Mouse (Mus musculus) liver, embryonic 12.5 days (tissue): Measurements from ENCODE around the gene Btbd19. TPM values are rescaled to one million over a fixed set of nuclear protein-coding genes. Genes with fewer than 3 reads are reported as not detected.

ENCODE experiments used
- ATAC-seq: fragments of 200-750 bp; cut with Nextera tagmentation; 2 replicates; pipeline ENCODE4 v1.8.0; 2017; ENCODE audit warnings: moderate number of reproducible peaks, mild to moderate bottlenecking, moderate library complexity
- H3K27ac ChIP-seq: fragments of 300-500 bp; sonication (generic); 2 replicates; pipeline ENCODE4 v1.5.1; 2016; ENCODE audit warnings: mild to moderate bottlenecking
- H3K27me3 ChIP-seq: fragments of 300-500 bp; sonication (generic); replicated peaks from 2 replicates; pipeline ENCODE4 v1.6.1; 2016; ENCODE audit warnings: mild to moderate bottlenecking, moderate library complexity
- H3K36me3 ChIP-seq: fragments of 300-500 bp; sonication (generic); 2 replicates; pipeline ENCODE4 v1.6.1; 2016; ENCODE audit warnings: mild to moderate bottlenecking, moderate library complexity
- H3K4me1 ChIP-seq: fragments of 300-500 bp; sonication (generic); 2 replicates; pipeline ENCODE4 v1.6.1; 2016
- H3K4me2 ChIP-seq: fragments of 300-500 bp; sonication (generic); 2 replicates; pipeline ENCODE4 v1.6.1; 2016; ENCODE audit warnings: mild to moderate bottlenecking, moderate library complexity
- H3K4me3 ChIP-seq: fragments of 300-500 bp; sonication (generic); 2 replicates; pipeline ENCODE4 v1.5.1; 2016; ENCODE audit warnings: mild to moderate bottlenecking, moderate library complexity
- H3K9ac ChIP-seq: fragments of 300-500 bp; sonication (generic); 2 replicates; pipeline ENCODE4 v1.6.1; 2016; ENCODE audit warnings: mild to moderate bottlenecking, moderate library complexity
- H3K9me3 ChIP-seq: fragments of 300-500 bp; sonication (generic); replicated peaks from 2 replicates; pipeline ENCODE4 v1.6.1; 2016; ENCODE audit warnings: mild to moderate bottlenecking, moderate library complexity
- WGBS: fragments of 180-500 bp; shearing (Covaris S2); methylation state at CpG from one replicate; pipeline ENCODE4 v1.1.7; 2016; ENCODE audit not compliant: insufficient replicate concordance; 5-methylcytosine and 5-hydroxymethylcytosine counted together
- polyA plus RNA-seq: library from polyadenylated mRNA; unstranded; fragments of >200 nt; fragmentation: Nextera tagmentation; extraction: Ambion mirVana; gene quantifications from 2 replicates; pipeline ENCODE4 v1.2.1, GENCODE M21; 2016

The Btbd19 gene
- polyA plus RNA-seq, 1 experiment from 2014 or later: 6.4 TPM

DNA sequence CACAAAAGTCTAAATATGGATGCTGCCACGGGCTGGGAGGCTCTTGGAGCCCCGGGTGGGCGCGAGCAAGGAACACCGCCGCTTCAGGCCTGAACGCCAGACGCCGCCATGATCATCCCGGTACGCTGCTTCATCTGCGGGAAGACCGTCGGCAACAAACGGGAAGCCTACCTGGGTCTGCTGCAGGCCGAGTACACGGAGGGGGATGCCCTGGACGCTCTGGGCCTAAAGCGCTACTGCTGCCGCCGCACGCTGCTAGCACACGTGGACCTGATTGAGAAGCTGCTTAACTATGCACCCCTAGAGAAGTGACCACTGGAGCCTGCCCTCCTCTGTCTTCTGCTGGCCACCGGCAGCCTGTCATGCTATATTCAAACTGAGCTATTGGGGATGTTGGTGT lies 23.3 kb upstream of the Btbd19 start:
- H3K36me3 ChIP-seq: peaks cover 56% of the 10 kb centered on the region
- 66% methylated on average over 24 of the region's 24 CpGs for WGBS
- H3K27ac ChIP-seq: no peak overlapping the region

DNA sequence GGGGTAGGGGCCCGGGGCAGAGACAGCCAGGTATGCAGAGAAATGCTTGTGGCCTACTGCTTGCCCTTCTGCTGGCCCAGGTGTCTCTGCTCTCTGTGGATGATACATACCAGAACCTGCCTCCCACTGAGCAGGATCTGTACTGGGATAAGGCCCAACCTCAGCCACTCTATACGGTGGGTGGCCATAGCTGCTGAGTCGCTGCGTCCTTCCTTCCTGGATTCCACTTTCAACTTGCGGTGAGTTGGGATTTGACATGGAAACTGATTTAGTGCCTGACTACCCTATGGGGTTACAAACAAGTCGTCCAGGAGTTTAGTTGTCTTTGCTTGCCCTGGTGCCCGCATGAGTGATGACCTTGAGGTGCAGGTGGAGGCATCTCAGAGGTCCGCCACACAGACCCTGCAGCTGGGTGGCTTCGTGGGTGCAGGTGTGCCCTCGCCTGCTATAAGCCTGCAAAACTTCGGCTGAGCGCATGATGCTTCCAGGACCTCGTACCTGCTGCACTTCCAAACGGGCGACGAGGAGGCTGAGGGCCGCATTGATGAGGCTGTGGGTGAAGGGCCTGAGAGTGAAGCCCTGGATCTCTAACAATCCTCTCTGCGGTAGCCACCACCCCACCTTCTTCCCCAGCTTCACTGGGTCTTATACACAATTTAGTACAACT lies 22.7 kb upstream of the Btbd19 start:
- H3K27me3 ChIP-seq: 0 out of 2 replicates have a peak, but pooled peaks cover 9% of the 10 kb centered on the region
- H3K27ac ChIP-seq: no peak overlapping the region
- no peak for ATAC-seq
- no peak overlapping the region for H3K4me3 ChIP-seq
- peaks cover 50% of the 10 kb centered on the region for H3K36me3 ChIP-seq
- H3K4me2 ChIP-seq: no peak overlapping the region
- no peaks in the 10 kb centered on the region for H3K9me3 ChIP-seq
- no peak overlapping the region for H3K9ac ChIP-seq
- WGBS: 77% methylated on average over 18 of the region's 18 CpGs
- peaks cover 19% of the 10 kb centered on the region for H3K4me1 ChIP-seq

More for the DNA sequence above, 23.3 kb upstream of the Btbd19 start:
- Histone ChIP-seq H3K9ac (no peak overlapping the region), H3K9me3 (no peaks in the 10 kb centered on the region), H3K4me1 (peaks cover 26% of the 10 kb centered on the region), H3K4me2 (no peak overlapping the region), H3K27me3 (0 out of 2 replicates have a peak, but pooled peaks cover 5% of the 10 kb centered on the region), H3K4me3 (no peak overlapping the region)
- 0 out of 2 replicates have a peak, but pooled peaks have one; percentile 6 for ATAC-seq

DNA sequence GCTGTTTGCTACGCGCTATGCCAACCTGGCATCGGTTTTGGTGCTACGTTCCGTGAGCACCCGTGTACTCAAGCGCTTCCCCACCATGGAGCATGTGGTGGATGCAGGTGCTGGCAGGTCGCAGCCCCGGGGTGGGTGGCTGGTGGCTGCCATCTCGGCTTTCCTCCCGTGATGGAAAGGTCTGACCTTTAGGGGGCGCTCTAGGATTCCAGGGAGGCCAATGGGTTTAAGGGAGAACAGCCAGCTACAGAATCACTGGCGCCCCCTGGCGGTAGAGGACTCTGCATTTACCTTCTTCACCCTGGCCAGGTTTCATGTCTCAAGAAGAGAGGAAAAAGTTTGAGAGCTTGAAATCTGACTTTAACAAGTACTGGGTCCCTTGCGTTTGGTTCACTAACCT lies 20.7 kb upstream of the Btbd19 start:
- peaks cover 31% of the 10 kb centered on the region for H3K36me3 ChIP-seq
- WGBS: 36% methylated on average over 15 of the region's 15 CpGs
- no peak overlapping the region for H3K4me2 ChIP-seq
- ATAC-seq: peak; percentile 29; the same call in 1 of the 2 replicates
- H3K4me1 ChIP-seq: peaks cover 4% of the 10 kb centered on the region
- H3K4me3 ChIP-seq: no peak overlapping the region
- H3K9ac ChIP-seq: no peak overlapping the region
- peaks cover 29% of the 10 kb centered on the region; the same call in 1 of the 2 replicates for H3K27me3 ChIP-seq
- H3K27ac ChIP-seq: no peak overlapping the region
- H3K9me3 ChIP-seq: no peaks in the 10 kb centered on the region

DNA sequence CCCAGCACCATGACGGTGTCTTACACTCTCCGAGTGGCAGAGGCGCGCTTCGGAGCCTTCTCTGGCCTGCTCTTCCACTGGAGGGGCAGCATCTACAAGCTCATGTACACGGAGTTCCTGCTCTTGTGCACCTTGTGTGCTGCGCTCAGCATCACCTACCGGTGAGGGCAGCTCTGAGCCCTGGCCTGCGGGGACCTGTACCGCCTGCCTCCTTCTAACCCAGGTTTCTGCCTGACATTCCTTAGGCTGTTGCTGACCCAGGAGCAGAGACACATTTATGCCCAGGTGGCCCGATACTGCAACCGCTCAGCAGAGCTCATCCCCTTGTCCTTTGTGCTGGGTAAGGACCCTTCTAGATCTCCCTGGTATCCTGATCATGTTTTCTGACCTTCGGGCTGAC lies 19.7 kb upstream of the Btbd19 start:
- 78% methylated on average over 13 of the region's 13 CpGs for WGBS

DNA sequence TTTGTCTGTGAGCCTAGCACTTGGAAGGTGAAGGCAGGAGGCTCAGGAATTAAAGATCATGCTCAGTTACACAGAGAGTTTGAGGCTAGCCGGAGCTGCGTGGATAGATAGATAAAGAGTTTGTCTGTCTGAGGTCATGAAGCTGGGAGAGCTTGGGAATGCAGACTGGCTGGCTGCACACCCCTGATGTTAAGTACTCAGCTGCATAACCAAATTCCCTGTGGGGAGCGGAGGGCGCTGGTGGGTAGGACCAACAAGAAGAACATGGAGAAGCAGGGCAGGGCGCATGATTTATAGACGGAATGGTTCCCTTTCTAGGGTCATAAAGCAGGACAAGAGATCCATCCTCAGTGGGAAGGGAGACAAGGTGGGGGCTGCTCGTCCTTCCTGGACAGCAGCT lies 17.5 kb upstream of the Btbd19 start:
- WGBS: 54% methylated on average over 7 of the region's 7 CpGs
- peaks cover 23% of the 10 kb centered on the region for H3K4me1 ChIP-seq
- H3K9ac ChIP-seq: no peak overlapping the region
- no peak overlapping the region for H3K4me3 ChIP-seq
- ATAC-seq: no peak
- 0 out of 2 replicates have a peak, but pooled peaks cover 3% of the 10 kb centered on the region for H3K36me3 ChIP-seq
- no peak overlapping the region for H3K27ac ChIP-seq
- H3K4me2 ChIP-seq: no peak overlapping the region
- H3K27me3 ChIP-seq: peaks cover 33% of the 10 kb centered on the region; the same call in 1 of the 2 replicates
- no peaks in the 10 kb centered on the region for H3K9me3 ChIP-seq

More for the DNA sequence above, 19.7 kb upstream of the Btbd19 start:
- Histone ChIP-seq H3K9ac (no peak overlapping the region), H3K4me2 (no peak overlapping the region), H3K4me1 (peaks cover 6% of the 10 kb centered on the region), H3K9me3 (no peaks in the 10 kb centered on the region), H3K4me3 (no peak overlapping the region), H3K27ac (no peak overlapping the region), H3K27me3 (peaks cover 33% of the 10 kb centered on the region; the same call in 1 of the 2 replicates), H3K36me3 (peaks cover 22% of the 10 kb centered on the region)
- no peak for ATAC-seq

DNA sequence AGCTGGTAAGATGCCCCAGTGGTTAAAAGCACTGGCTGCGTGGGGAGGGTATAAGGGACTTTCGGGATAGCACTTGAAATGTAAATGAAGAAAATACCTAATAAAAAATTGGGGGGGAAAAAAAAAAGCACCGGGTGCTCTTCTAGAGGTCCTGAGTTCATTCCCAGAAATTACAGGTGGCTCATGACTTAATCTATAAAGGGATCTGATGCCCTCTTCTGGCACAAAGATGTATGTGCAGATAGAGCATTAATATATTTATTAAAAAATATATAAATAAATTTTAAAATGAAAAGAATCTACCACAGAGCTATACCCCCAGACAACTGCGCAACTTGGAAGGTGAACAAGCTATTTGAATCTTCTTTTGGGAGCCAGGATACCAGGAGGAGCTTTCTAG lies 15.1 kb upstream of the Btbd19 start:
- Histone ChIP-seq H3K9ac (no peak overlapping the region), H3K27me3 (peaks cover 33% of the 10 kb centered on the region; the same call in 1 of the 2 replicates), H3K4me3 (no peak overlapping the region), H3K4me1 (peaks cover 33% of the 10 kb centered on the region), H3K9me3 (no peaks in the 10 kb centered on the region), H3K36me3 (no peaks in the 10 kb centered on the region), H3K4me2 (no peak overlapping the region), H3K27ac (no peak overlapping the region)
- ATAC-seq: no peak
- 31% methylated on average over 4 of the region's 4 CpGs for WGBS

DNA sequence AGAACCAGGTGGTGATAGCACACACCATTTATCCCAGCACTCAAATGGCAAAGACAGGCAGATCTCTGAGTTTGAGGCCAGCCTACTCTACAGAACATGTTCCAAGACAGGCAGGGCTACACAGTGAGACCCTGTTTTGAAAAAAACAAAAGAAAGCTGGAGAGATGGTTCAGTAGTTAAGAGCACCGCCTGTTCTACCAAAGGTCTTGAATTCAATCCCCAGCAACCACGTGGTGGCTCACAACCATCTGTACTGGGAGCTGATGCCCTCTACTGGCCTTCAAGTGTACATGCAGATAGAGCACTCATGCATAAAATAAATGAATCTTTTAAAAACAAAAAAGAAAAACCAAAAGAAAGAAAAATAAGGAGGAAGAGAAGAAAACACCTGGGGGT lies 13.7 kb upstream of the Btbd19 start:
- H3K9ac ChIP-seq: no peak overlapping the region
- no peak overlapping the region for H3K4me3 ChIP-seq
- H3K36me3 ChIP-seq: no peaks in the 10 kb centered on the region
- H3K4me2 ChIP-seq: no peak overlapping the region
- peaks cover 30% of the 10 kb centered on the region; the same call in 1 of the 2 replicates for H3K27me3 ChIP-seq
- WGBS: 3% methylated on average over 2 of the region's 2 CpGs
- no peaks in the 10 kb centered on the region for H3K9me3 ChIP-seq
- 0 out of 2 replicates have a peak overlapping the region, but pooled peaks have one; percentile 3 for H3K27ac ChIP-seq
- ATAC-seq: 0 out of 2 replicates have a peak, but pooled peaks have one; percentile 13
- H3K4me1 ChIP-seq: peaks cover 45% of the 10 kb centered on the region

DNA sequence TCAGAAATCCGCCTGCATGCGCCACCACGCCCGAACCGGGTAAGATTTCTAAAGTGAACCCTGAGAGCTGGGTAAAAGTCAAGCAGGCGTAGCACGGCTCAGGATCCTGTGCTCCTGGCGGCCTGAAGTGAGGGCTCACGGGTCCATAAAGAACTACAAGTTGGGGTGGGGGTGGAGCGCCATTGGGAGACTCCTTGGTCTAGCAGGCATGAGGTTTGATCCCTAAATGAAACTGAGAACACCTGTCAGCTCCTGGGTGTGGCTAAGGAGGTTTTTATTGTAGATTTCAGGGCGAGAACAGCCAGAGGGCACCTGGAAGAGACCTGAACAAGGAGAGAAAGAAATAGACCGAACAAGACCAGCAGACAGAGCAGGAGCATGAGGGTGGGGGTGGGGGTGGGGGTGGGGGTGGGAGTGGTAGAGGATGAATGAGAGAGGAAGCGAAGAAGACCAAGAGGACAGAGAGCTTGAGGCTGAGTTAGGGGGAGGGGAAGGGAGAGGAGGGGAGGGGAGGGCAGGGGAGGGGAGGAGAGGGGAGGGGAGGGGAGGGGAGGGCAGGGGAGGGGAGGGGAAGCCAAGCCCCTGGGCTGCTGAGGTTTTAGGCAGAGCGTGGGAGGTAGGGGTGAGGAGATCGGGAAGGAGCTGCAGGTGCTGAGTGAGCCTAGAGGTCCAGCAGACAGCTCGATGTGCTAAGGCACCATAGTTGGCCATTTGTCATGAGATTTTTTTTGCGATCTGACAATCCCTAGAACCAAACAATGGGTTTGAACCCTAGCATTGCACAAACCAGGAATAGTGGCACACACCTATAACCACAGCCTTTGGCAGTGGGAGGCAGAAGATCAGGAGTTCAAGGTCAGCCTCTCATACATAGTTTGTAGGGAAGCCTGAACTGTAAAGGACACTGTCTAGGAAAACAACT lies 13.0 kb upstream of the Btbd19 start:
- WGBS: 57% methylated on average over 16 of the region's 17 CpGs
- peaks cover 48% of the 10 kb centered on the region for H3K4me1 ChIP-seq
- H3K36me3 ChIP-seq: no peaks in the 10 kb centered on the region
- H3K27ac ChIP-seq: 0 out of 2 replicates have a peak overlapping the region, but pooled peaks have one; percentile 3
- no peak for ATAC-seq
- H3K9ac ChIP-seq: no peak overlapping the region; the same call in 1 of the 2 replicates
- peaks cover 27% of the 10 kb centered on the region for H3K27me3 ChIP-seq
- H3K4me3 ChIP-seq: no peak overlapping the region
- no peaks in the 10 kb centered on the region for H3K9me3 ChIP-seq
- no peak overlapping the region for H3K4me2 ChIP-seq

DNA sequence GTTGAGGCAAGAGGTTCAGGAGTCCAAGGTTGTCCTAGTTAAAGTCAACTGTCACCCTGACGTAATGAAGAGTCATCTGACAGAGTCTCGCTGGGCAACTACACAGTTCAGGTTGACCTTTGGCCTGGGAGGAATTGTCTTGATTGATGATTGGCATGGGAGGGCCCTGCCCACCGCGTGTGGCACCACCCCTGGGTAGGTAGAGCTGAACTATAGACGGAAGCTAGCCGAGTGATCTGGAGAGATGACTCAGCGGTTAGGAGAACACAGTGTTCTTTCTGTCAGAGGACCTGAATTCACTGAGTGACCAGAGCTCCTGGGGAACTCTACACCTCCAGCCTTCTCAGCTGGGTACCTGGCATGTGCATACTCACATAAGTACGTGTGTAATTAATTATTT lies 10.5 kb upstream of the Btbd19 start:
- peaks cover 28% of the 10 kb centered on the region for H3K27me3 ChIP-seq
- H3K9ac ChIP-seq: peak overlapping the region; percentile 40
- peak; percentile 67 for ATAC-seq
- WGBS: 17% methylated on average over 8 of the region's 8 CpGs
- H3K4me3 ChIP-seq: no peak overlapping the region
- peaks cover 61% of the 10 kb centered on the region for H3K4me1 ChIP-seq
- H3K9me3 ChIP-seq: no peaks in the 10 kb centered on the region
- peak overlapping the region; percentile 75 for H3K27ac ChIP-seq
- 0 out of 2 replicates have a peak, but pooled peaks cover 7% of the 10 kb centered on the region for H3K36me3 ChIP-seq
- peak overlapping the region; percentile 46 for H3K4me2 ChIP-seq

DNA sequence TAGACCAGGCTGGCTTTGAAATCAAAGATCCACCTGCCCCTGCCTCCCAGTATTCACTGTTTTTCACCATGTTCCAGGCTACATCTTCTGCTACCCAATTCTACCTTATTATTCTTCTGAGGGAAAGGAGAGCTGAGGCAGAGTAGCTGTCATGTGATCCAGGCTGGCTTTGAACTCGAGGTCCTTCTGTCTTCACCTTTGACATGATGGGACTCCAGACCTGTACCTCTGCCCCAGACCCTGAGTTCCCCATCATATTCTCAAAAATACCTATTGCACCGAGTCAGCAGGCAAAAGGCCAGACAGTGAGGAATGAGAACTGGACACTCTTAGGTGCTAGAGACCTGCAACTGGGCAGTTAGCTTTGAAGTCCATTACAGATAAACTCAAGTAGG lies 9.1 kb upstream of the Btbd19 start:
- H3K27ac ChIP-seq: peak overlapping the region; percentile 62
- peak overlapping the region; percentile 85 for H3K4me3 ChIP-seq

DNA sequence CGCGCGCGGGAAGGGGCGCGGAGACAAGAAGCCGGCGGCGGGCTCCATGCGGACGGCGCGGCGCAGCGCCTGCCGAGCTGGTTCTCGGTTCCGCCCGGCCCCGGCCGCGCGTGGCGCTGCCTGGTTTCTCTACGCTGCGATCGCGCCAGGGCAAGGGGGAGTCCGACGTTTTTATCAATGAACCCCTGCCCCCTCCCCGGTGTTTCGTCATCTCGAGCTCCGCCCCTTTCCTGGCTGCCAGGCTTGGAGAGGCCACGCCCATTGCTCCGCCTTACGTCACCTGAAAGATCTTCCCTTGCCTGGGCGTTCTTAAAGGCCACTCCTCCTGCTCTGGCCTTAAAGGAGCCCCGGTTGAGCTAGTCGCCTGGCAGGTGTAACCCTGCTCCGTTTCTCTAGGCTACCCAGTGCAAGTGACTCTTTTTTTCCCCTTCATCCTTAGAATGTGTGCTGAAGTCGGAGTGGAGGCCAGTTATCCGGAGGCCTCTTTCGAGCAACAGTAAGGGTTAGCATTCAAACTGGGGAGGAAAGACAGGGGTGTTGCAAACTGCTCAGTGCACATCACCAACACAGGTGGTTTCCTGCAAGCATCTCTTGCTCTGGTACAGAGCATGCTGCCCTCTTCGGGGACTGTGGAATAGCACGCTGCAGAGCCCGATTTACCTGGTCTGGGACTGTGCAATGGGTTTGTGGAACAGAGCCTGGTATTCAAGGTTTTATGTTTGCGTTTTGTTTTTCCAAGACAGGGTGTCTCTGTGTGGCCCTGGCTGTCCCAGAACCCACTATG lies 8.5 kb upstream of the Btbd19 start, which contains the start of gene Plk3:
Gene Plk3, minus strand, starts transcription at position 147 of the 784 bp plus-strand sequence.
- ATAC-seq: peak; percentile 84
- H3K9me3 ChIP-seq: no peaks in the 10 kb centered on the region
- H3K27me3 ChIP-seq: peaks cover 39% of the 10 kb centered on the region
- H3K4me2 ChIP-seq: peak within 1 kb of the TSS; percentile 99
- peaks cover 12% of the 10 kb centered on the region for H3K36me3 ChIP-seq
- H3K9ac ChIP-seq: peak within 1 kb of the TSS; percentile 84
- WGBS: 3% methylated on average over 47 of the region's 48 CpGs
- H3K4me3 ChIP-seq: peak within 1 kb of the TSS; percentile 85
- H3K27ac ChIP-seq: peak within 1 kb of the TSS; percentile 62
- H3K4me1 ChIP-seq: peaks cover 51% of the 10 kb centered on the region

More for the DNA sequence above, 9.1 kb upstream of the Btbd19 start:
- H3K4me2 ChIP-seq: peak overlapping the region; percentile 99
- H3K27me3 ChIP-seq: peaks cover 39% of the 10 kb centered on the region
- H3K4me1 ChIP-seq: peaks cover 54% of the 10 kb centered on the region
- no peaks in the 10 kb centered on the region for H3K9me3 ChIP-seq
- ATAC-seq: no peak
- H3K9ac ChIP-seq: peak overlapping the region; percentile 49
- peaks cover 9% of the 10 kb centered on the region; the same call in 1 of the 2 replicates for H3K36me3 ChIP-seq
- WGBS: 35% methylated on average over 2 of the region's 2 CpGs
